Mouse (Mus musculus) left cerebral cortex, postnatal 10 days (tissue): ENCODE measurements around the gene Igfbp2. TPM values are rescaled to one million over a fixed set of nuclear protein-coding genes. Genes with fewer than 3 reads are reported as not detected.
A peak's percentile ranks its signal among the peaks of the same experiment; 100 is the strongest.

Experiments used
- DNase-seq, 2 experiments: peaks; one replicate each; pipeline ENCODE4 v3.0.0; 2021 to 2022; ENCODE audit warnings: low spot score in 2 of 2, mixed read lengths in 1 of 2; ENCODE audit errors: extremely low spot score in 1 of 2
- intact Hi-C: fragments of 180-260 bp; cut with DNase I; formaldehyde crosslinking; loops from one replicate; pipeline ENCODE4 v1.15.1; 2025
- total RNA-seq, 2 experiments: library from RNA; stranded (reverse); gene quantifications; 2 replicates each; pipeline ENCODE4 v1.2.3; 2021

The Igfbp2 gene
- total RNA-seq, 2 experiments from 2014 or later: 109 to 114 TPM

- intact Hi-C loops: loop anchor here (2.0 kb wide), 1 partner anchor 961 kb away; no protein-coding TSS in a partner anchor
- peak; percentile 77 to 81 for DNase-seq
These were observed 41.6 kb downstream of the Igfbp2 start for GRCm38 (mm10) chr1:72865900-72866299.

- DNase-seq: no peak
- intact Hi-C loops: loop anchor here (2.0 kb wide), 1 partner anchor 960 kb away; no protein-coding TSS in a partner anchor
These were observed 42.1 kb downstream of the Igfbp2 start for GRCm38 (mm10) chr1:72866417-72866816.

- DNase-seq: peak in 1 of 2 experiments; percentile 16
- intact Hi-C loops: loop anchor here (2.0 kb wide), 1 partner anchor 959 kb away; no protein-coding TSS in a partner anchor
These were observed 43.0 kb downstream of the Igfbp2 start for GRCm38 (mm10) chr1:72867346-72867745.

GRCm38 (mm10) chr1:72868429-72869215, 44.3 kb downstream of the Igfbp2 start:
- intact Hi-C loops: no loop called here
- no peak for DNase-seq

- intact Hi-C loops: no loop called here
These were observed 45.0 kb downstream of the Igfbp2 start for GRCm38 (mm10) chr1:72869275-72869674.

GRCm38 (mm10) chr1:72869681-72870614, 45.6 kb downstream of the Igfbp2 start:
- peak in 1 of 2 experiments; percentile 82 for DNase-seq
- intact Hi-C loops: loop anchor here (10.0 kb wide), 1 partner anchor 665 kb away; no protein-coding TSS in a partner anchor

More at GRCm38 (mm10) chr1:72869275-72869674, 45.0 kb downstream of the Igfbp2 start:
- DNase-seq: no peak

- intact Hi-C loops: loop anchor here (10.0 kb wide), 1 partner anchor 664 kb away; no protein-coding TSS in a partner anchor
- DNase-seq: peak; percentile 91 to 92
These were observed 46.5 kb downstream of the Igfbp2 start for GRCm38 (mm10) chr1:72870615-72871336.

GRCm38 (mm10) chr1:72871337-72871696, 47.0 kb downstream of the Igfbp2 start:
- intact Hi-C loops: loop anchor here (10.0 kb wide), 1 partner anchor 663 kb away; no protein-coding TSS in a partner anchor
- DNase-seq: no peak

GRCm38 (mm10) chr1:72871697-72872411, 47.6 kb downstream of the Igfbp2 start:
- intact Hi-C loops: loop anchor here (10.0 kb wide), 1 partner anchor 663 kb away; no protein-coding TSS in a partner anchor
- peak; percentile 60 to 73 for DNase-seq

- intact Hi-C loops: loop anchor here (10.0 kb wide), 1 partner anchor 662 kb away; no protein-coding TSS in a partner anchor
- DNase-seq: peak; percentile 70 to 85
These were observed 48.2 kb downstream of the Igfbp2 start for GRCm38 (mm10) chr1:72872521-72872920.

- intact Hi-C loops: loop anchor here (10.0 kb wide), 1 partner anchor 662 kb away; no protein-coding TSS in a partner anchor
- DNase-seq: peak in 1 of 2 experiments; percentile 28
These were observed 48.8 kb downstream of the Igfbp2 start for GRCm38 (mm10) chr1:72873078-72873477.

- intact Hi-C loops: loop anchor here (10.0 kb wide), 1 partner anchor 661 kb away; no protein-coding TSS in a partner anchor
- peak in 1 of 2 experiments; percentile 75 for DNase-seq
These were observed 49.4 kb downstream of the Igfbp2 start for GRCm38 (mm10) chr1:72873511-72874286.

GRCm38 (mm10) chr1:72874287-72875211, 50.2 kb downstream of the Igfbp2 start, which contains the start of gene Igfbp5:
Gene Igfbp5 (minus strand): TSS chr1:72874884.
- intact Hi-C loops: loop anchor here (5.0 to 10.0 kb wide), 2 partner anchors 398 to 660 kb away; no protein-coding TSS in a partner anchor
- DNase-seq: peak in 1 of 2 experiments; percentile 85

- intact Hi-C loops: loop anchor here (2.0 to 10.0 kb wide), 3 partner anchors 397 to 743 kb away; no protein-coding TSS in a partner anchor
- DNase-seq: no peak
These were observed 51.4 kb downstream of the Igfbp2 start for GRCm38 (mm10) chr1:72875708-72876107.

GRCm38 (mm10) chr1:72876111-72876510, 51.8 kb downstream of the Igfbp2 start:
- intact Hi-C loops: loop anchor here (2.0 to 10.0 kb wide), 3 partner anchors 396 to 743 kb away; no protein-coding TSS in a partner anchor
- DNase-seq: no peak
